ENCODE assay signal across 22 mouse cellular contexts in genomic region chr10:52293921-52294577, GRCm38 (mm10).
DNase-seq lines count a peak whose midpoint lies in the region; ATAC-seq and TF ChIP-seq lines count a peak whose summit lies in the region.
"Had no signal": no experiment of that assay in that cellular context is flagged by ENCODE, and none has a peak within 500 bp of the region (broad histone marks: within the 10 kb centered on the region; RNA-seq: fewer than 3 reads in every experiment).

No protein-coding gene starts in this region.

- no peak for ATAC-seq in heart, embryonic 16.5 days (replicated peaks; ENCODE audit: extremely low read depth, insufficient read depth, low FRiP score)
- no peak for ATAC-seq in kidney, postnatal 0 days (replicated peaks; ENCODE audit: low FRiP score, low read depth)
- ATAC-seq in hindbrain, embryonic 13.5 days (ENCODE audit: low FRiP score): no peak
- ATAC-seq: forebrain, embryonic 13.5 days; forebrain, postnatal 0 days; intestine, embryonic 15.5 days; Patski had no signal

- DNase-seq in heart, adult 18-20 months: peak; percentile 28 to 36
- DNase-seq in heart, postnatal 14 days: no peak
- DNase-seq in heart, postnatal 36 days: no peak
- peak; percentile 20 for DNase-seq in kidney, postnatal 0 days (ENCODE audit: low spot score)
- no peak for DNase-seq in kidney, postnatal 25 days
- DNase-seq: adrenal gland, adult 2 months; adrenal gland, postnatal 25 days; cerebellum, adult 2 months; cerebellum, postnatal 10 days; forebrain, postnatal 0 days; gastrocnemius, postnatal 36 days; kidney, adult 18-20 months had no signal

- no peak overlapping the region for H3K4me2 ChIP-seq in heart, embryonic 16.5 days (ENCODE audit: low read depth, low read length)
- no peak overlapping the region for H3K4me2 ChIP-seq in kidney, postnatal 0 days (ENCODE audit: low read length)
- H3K4me2 ChIP-seq in hindbrain, embryonic 13.5 days: no peak overlapping the region
- H3K4me2 ChIP-seq: forebrain, embryonic 13.5 days; heart, embryonic 11.5 days; hindbrain, embryonic 14.5 days; intestine, embryonic 15.5 days had no signal

- WGBS in heart, embryonic 16.5 days: 59% methylated on average over 4 of the region's 4 CpGs
- WGBS in kidney, postnatal 0 days: 83% methylated on average over 4 of the region's 4 CpGs
- 92% methylated on average over 4 of the region's 4 CpGs for WGBS in hindbrain, embryonic 13.5 days

- H3K9ac ChIP-seq in heart, embryonic 16.5 days (ENCODE audit: low read length): no peak overlapping the region
- H3K9ac ChIP-seq in kidney, postnatal 0 days (ENCODE audit: low read depth, low read length): no peak overlapping the region
- H3K9ac ChIP-seq in hindbrain, embryonic 13.5 days: no peak overlapping the region
- H3K9ac ChIP-seq: forebrain, embryonic 13.5 days; forebrain, postnatal 0 days; hindbrain, embryonic 14.5 days; intestine, embryonic 15.5 days had no signal

- no peaks in the 10 kb centered on the region for H3K27me3 ChIP-seq in heart, embryonic 16.5 days (ENCODE audit: control insufficient read depth, insufficient read depth, low read length)
- no peaks in the 10 kb centered on the region for H3K27me3 ChIP-seq in kidney, postnatal 0 days (ENCODE audit: insufficient read depth, low read length)
- H3K27me3 ChIP-seq in hindbrain, embryonic 13.5 days: no peaks in the 10 kb centered on the region
- H3K27me3 ChIP-seq: CH12.LX; forebrain, embryonic 13.5 days; intestine, embryonic 15.5 days; Patski had no signal

- intact Hi-C loops in heart, postnatal 14 days (cut with DNase I): no loop called here
- intact Hi-C loops in heart, postnatal 36 days (cut with DNase I): loop anchor here (2.0 to 5.0 kb wide), 3 partner anchors 15 to 62 kb away; partner anchors contain the start of gene Dcbld1

- 0 out of 2 replicates have a peak overlapping the region, but pooled peaks have one; percentile 3 for H3K27ac ChIP-seq in heart, embryonic 16.5 days (ENCODE audit: low read length)
- H3K27ac ChIP-seq in kidney, postnatal 0 days: 0 out of 2 replicates have a peak overlapping the region, but pooled peaks have one; percentile 6
- peak overlapping the region; percentile 87 for H3K27ac ChIP-seq in brown adipose tissue, adult 24 weeks (replicated peaks; ENCODE audit: low read depth, low read length)
- no peak overlapping the region for H3K27ac ChIP-seq in hindbrain, embryonic 13.5 days
- H3K27ac ChIP-seq: embryonic facial prominence, embryonic 10.5 days; forebrain, embryonic 13.5 days; hindbrain, embryonic 14.5 days; intestine, embryonic 15.5 days had no signal

- no peaks in the 10 kb centered on the region for H3K4me1 ChIP-seq in heart, embryonic 16.5 days (ENCODE audit: control insufficient read depth, insufficient read depth, low read length)
- H3K4me1 ChIP-seq in kidney, postnatal 0 days (replicated peaks; ENCODE audit: insufficient read depth, low read length): no peaks in the 10 kb centered on the region
- H3K4me1 ChIP-seq in brown adipose tissue, adult 24 weeks (ENCODE audit: control insufficient read depth, insufficient read depth, insufficient read length, low read length): peaks cover 7% of the 10 kb centered on the region
- peaks cover 3% of the 10 kb centered on the region for H3K4me1 ChIP-seq in hindbrain, embryonic 13.5 days (replicated peaks)
- H3K4me1 ChIP-seq: forebrain, embryonic 13.5 days; intestine, embryonic 15.5 days had no signal

- TF ChIP-seq CTCF in kidney, postnatal 0 days (IDR thresholded peaks at IDR 0.05; ENCODE audit: low read depth): no peak

- no peak overlapping the region for H3K4me3 ChIP-seq in heart, embryonic 16.5 days (ENCODE audit: low read length)
- H3K4me3 ChIP-seq in kidney, postnatal 0 days (replicated peaks; ENCODE audit: low read depth, low read length): no peak overlapping the region
- no peak overlapping the region for H3K4me3 ChIP-seq in brown adipose tissue, adult 24 weeks (ENCODE audit: insufficient read depth, low read depth, low read length)
- H3K4me3 ChIP-seq in hindbrain, embryonic 13.5 days: no peak overlapping the region
- H3K4me3 ChIP-seq: embryonic facial prominence, embryonic 10.5 days; forebrain, embryonic 13.5 days; intestine, embryonic 15.5 days had no signal

- no peaks in the 10 kb centered on the region for H3K36me3 ChIP-seq in heart, embryonic 16.5 days (ENCODE audit: control insufficient read depth, insufficient read depth)
- no peaks in the 10 kb centered on the region for H3K36me3 ChIP-seq in kidney, postnatal 0 days (ENCODE audit: insufficient read depth, low read length)
- no peaks in the 10 kb centered on the region for H3K36me3 ChIP-seq in hindbrain, embryonic 13.5 days
- H3K36me3 ChIP-seq: intestine, embryonic 15.5 days had no signal

- H3K9me3 ChIP-seq in heart, embryonic 16.5 days (replicated peaks; ENCODE audit: control insufficient read depth, low read length): no peaks in the 10 kb centered on the region
- H3K9me3 ChIP-seq in kidney, postnatal 0 days (replicated peaks; ENCODE audit: low read length): no peaks in the 10 kb centered on the region
- no peaks in the 10 kb centered on the region for H3K9me3 ChIP-seq in hindbrain, embryonic 13.5 days
- H3K9me3 ChIP-seq: embryonic facial prominence, embryonic 10.5 days; forebrain, embryonic 13.5 days; intestine, embryonic 15.5 days had no signal

Comparison
In these comparisons a context has a peak if more than half of its experiments do, and no peak if none do; other contexts are left out.
1. DNase-seq: peak in heart, adult 18-20 months (2 of 2) and kidney, postnatal 0 days (single experiment); none in heart, postnatal 14 days (0 of 2), heart, postnatal 36 days (0 of 2) and kidney, postnatal 25 days (0 of 2).